Mouse (Mus musculus): ENCODE measurements around the gene Trpv4.
A peak's percentile ranks its signal among the peaks of the same experiment; 100 is the strongest.

DNA sequence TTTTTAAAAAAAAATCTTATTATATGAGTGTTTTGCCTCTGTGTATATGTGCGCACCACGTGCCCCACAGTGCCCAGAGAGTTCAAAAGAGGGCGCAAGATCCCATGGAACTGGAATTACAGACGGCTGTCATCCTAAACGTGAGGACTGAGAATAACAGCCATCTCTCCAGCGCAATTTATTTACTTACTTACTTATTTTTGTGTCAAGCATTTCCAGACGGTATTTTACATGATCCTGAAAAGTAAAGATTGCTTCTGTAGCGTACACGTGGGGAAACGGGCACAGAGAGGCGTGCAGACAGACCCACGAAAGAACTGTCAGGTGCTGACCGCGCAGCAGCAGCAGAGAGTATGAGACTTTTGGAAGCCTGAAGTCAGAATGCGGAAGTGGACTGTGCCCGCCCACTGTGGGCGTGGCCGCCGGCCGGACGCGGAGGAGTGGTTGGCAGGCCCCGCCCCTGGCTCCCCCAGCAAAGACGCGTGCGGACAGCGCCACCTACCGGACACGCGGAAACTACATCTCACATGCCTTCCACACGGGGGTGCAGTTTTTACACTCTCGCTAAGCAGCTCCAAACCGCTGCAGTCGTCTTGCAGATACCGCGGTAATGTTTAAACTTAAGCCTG, 9.1 kb upstream of the Trpv4 start:
- TF ChIP-seq CTCF (IDR thresholded peaks at IDR 0.05; ENCODE audit: low read depth) (peak; percentile 100), EP300 (optimal IDR thresholded peaks at IDR 0.05) (no peak)
